Mouse (Mus musculus): ENCODE measurements at regions not wholly inside any gene's neighbourhood (a gene's known extent, or its start where the extent isn't known, plus 50 kb on each side); places are given as distances from the start of the nearest gene placed in this dataset.

DNA sequence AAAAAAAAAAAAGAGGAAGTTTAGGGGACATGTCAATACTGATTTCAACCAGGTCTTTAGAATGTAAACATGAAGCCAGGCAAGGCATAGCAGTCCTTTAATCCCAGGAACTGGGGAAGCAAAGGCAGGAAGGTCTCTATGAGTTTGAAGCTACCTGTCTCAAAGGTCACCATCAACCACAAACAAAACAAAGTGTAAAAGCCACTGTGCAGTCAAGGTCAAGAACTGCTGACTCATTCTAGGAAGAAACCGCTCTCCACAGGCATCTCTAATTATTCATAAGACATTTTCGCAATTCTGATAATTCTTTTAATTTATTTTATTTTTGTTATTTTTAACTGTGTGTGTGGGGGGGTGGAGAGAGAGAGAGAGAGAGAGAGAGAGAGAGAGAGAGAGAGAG, 364.0 kb downstream of the Cntnap4 start:
- DNase-seq (ENCODE audit: low spot score in 2 of 2): no peak

DNA sequence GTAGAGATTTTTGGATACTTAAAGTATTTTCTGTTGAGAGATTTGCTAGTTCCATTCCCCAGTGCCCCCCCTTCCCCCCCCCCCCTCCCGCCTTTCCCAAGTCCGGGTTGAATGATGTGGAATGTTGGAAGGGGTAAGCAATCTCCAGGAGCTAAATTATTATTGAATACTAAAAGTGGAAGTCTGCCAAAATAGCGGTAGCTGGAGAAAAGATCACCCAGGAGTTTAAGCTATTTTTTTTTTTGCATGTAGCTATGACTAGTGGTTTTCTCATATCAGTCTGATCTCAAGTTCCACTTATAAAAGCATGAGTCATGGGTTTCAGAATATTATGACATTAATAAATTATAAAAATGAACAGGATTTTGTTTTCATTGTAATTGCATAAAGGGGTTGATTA, 365.6 kb downstream of the Cntnap4 start:
- DNase-seq (ENCODE audit: low spot score in 2 of 2): no peak

DNA sequence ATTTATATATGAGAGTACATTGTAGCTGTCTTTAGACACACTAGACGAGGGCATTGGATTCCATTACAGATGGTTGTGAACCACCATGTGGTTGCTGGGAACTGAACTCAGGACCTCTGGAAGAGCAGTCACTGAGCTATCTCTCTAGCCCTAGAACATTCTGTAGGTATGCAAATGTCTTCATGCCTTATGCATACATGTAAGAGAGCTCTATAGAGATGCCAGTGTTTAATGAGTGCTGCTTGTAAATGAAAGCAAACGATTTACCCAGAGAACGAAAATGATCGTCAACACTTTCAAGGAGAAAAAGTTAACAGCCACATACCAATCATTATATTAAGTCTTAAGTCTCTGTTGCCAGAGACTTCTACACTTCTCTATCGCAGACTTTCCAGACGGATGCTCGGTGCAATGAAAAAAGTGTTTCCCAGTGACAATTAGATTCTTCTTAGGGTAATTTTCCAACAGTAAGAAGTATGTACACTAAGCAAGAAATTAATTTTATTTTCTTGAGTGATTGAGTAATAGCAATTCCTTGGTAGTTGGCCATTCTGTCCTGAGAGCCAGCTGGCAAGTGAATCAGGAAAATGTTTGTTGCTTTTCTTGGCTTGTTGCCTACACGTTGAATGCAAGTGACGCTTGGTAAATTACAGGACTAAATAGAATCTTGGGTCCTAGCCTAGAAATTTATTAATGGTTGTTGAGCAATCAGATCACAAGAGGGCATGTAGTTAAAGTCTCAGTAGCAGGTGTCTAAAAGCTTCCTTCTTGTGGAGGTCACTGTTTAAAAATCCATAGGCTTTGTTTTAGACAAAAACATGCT, 366.3 kb downstream of the Cntnap4 start:
- DNase-seq (ENCODE audit: low spot score in 2 of 2): peak in 1 of 2 experiments; percentile 8

DNA sequence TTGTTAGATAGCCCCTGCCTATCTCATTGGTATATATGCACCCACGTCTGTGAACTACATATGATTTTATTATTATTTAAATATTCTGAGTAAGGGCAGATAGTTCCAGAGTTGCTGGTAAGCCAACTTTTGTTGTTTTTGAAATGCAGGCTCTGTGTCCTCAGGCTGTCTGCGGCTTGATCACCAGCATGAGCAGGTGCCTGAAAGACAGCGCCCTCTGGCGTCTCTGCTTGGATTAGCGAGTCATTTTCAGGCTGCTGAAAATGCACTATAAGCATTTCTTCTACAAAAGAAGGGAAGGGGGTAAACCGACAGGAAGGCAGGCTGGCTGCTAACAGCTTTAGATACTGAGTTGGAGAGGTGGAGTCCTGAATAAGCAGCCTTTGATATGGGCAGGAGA, 402.6 kb downstream of the Cntnap4 start:
- peak; percentile 89 to 91 for DNase-seq (ENCODE audit: low spot score in 2 of 2)

DNA sequence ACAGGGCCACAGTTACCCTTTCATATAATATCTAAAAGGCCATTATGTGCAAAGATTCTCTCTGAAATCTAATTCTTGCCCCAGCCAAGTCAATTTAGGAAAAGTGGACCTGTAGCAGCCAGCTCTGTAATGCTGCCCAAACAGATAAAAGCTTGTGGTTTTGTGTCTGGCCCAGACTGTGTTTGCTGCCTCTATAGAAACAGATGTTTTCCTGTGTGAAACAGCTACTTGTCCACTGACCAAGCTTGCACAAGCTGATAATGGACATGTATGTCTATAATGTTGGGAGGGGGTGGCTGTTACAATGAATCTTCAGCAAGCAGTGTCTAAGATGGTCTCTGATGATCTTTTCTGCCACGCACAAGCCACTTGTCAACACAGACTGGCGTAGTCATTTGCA, 405.9 kb downstream of the Cntnap4 start:
- DNase-seq (ENCODE audit: low spot score in 2 of 2): no peak

DNA sequence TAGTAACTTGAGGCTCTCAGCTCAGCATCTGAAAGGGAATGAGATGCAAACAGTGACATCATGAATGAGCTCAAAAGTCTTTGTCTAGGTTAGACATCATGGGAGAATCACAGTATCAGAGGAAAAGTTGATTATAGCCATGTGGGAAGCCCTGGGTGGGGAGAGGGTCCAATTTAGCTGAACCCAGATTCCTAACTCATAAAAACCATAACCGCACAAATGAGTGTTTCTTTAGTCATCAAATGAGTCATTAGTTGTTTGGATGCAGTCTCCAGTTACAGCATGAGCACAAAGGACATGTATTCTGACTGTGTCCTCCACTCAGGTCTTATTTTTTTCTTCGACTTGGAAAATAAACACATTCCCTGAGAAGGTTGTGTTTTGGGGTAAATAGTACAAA, 406.5 kb downstream of the Cntnap4 start:
- DNase-seq (ENCODE audit: low spot score in 2 of 2): no peak

DNA sequence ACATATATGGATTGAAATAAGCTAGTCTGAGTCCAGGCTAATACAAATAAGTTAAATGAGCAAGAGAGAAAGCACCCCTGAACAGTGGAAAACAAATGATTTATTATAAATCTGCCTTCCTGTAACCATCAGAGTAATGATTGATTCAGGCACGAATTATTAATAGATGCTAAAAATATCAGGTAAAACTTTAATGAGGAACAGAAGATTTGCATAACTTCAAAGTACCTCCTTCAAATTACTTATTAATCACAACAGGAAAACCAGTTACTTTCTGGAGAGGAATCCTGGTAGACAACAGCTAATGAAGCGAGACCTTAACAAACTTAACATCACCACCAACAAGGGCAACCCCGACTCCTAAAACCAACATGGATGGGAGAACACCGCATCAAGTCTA, 423.9 kb downstream of the Cntnap4 start:
- DNase-seq (ENCODE audit: low spot score in 2 of 2): no peak

DNA sequence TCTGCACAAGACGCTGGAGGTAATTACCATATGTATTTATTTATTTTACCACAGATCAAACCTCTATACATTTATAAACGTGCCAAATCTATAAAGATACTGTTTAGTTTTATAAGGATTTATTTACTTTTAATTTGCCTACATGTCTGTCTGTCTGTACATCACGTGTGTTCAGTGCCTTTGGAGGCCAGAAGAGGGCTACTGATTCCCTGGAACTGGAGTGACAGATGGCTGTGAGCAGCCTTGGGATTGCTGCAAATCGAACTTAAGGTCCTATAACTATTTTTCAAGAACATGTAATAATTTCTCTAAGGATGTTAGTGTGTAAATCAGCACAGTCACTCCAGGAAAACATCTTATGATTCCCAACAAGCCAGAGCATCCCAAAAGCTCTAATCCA, 437.5 kb downstream of the Cntnap4 start:
- peak in 1 of 2 experiments; percentile 11 for DNase-seq (ENCODE audit: low spot score in 2 of 2)

DNA sequence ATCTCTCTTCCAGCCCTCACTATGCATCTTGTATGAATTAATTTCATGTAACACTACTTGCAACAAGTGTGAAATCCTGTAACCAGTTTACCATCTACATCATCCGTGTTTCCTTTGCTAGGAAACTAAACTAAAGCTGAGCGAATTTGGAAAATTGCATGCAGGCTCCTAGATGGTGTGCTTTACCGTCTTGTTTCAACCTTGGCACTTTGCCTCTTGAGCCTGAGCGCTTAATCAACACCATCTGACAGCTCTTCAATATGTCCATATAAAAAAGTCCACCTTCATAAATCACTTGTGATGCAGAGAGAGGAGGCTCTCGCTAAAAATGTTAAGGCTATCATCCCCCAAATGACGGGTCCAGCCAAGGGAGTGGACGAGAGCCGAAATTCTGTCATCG, 459.0 kb downstream of the Cntnap4 start:
- no peak for DNase-seq (ENCODE audit: low spot score in 2 of 2)

DNA sequence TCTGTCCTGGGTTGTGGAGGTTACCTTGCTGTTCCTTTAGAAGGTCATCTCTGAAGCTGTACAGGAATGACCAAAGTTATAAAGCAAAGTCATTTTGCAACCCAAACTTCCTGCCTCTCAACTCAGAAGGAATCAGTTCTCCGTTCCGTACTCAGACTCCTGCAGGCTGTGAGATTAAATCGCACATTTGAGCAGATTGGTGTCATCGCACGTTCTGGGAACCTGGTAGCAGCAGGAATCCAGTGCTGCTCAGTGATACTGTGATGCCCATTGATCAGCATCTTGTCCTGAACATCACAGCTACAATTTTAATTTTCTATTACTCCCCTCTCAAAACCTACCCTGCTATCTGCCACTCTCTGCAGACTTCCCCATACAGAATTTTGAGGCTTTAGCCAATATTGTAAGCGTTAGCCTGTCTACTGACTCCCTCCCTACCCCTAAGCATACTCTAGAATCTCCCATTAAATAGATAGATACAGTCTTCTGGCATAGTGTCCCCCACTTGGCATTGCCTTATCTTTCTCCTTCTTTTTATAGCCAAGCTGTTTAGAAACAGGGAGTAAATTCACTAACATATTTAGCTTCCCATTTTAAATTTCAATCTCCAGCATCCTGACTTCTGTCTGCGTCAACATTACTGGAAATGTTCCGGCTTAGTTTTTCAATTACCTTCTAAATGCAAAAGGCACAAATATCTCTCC, 482.1 kb downstream of the Cntnap4 start:
- no peak for DNase-seq (ENCODE audit: low spot score in 2 of 2)

DNA sequence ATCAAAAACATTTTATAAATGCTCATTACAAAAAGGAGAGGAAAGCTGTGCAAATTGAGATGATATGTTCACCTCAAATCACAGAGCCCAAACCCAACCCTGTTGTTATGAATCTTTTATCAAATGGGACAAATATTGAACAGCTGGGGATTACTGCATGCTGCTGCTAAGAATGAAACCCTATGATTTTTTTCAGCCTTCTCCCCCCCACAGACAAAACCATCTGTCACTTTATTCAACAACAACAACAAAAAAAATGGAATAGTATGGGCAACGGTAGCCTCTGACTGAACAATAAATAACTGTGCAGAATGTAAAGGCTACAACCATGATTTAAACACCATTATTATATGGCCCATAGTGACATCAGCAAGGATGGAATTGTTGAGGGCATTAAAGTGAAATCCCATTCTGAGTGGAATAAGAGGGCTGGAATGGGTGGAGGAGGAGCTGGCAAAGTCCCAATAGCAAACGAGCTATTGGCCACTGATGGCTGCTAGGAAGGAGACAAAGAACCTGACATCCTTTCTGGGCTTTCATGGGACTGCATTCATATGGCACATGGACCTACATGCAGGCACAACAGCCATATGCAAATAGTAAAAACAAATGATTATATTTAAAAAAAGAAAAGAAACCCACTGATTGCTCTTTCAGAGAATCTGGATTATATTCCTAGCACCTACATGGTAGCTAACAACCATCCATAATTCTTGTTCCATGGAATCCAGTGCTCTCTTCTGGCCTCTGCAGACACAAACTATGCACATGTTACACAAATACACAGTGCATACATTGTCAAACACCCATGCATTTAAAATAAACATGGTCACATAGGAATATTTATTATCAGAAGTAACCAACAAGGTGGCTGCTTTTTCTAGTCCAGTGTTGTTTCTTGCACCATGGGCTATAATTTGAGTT, 495.7 kb downstream of the Cntnap4 start:
- no peak for DNase-seq (ENCODE audit: low spot score in 2 of 2)

DNA sequence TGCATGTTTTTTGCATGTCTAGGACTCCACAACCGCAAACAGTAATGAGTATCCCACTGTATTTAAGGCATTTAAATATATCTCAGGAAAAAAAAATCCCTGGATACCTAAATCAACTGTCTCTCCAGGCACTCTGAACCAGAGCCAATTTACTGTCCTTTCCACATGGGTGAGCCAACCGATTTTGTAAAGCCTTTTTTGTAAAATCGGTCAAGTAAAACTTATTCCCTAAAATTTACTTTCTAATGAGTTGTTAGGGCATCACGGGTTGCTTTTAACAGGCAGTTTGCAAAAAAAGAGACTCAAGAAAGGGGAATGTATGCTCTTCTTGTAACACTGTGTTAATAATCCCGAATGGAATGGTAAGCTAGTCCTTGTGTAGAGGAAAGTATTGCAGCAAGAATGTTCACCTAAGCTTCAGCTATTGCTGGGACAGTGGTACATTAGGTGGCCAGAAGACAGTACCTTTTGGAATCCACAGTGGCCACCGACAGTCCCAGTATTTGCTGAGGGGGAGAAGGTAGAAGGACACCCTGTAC, 496.4 kb downstream of the Cntnap4 start:
- DNase-seq (ENCODE audit: low spot score in 2 of 2): no peak

DNA sequence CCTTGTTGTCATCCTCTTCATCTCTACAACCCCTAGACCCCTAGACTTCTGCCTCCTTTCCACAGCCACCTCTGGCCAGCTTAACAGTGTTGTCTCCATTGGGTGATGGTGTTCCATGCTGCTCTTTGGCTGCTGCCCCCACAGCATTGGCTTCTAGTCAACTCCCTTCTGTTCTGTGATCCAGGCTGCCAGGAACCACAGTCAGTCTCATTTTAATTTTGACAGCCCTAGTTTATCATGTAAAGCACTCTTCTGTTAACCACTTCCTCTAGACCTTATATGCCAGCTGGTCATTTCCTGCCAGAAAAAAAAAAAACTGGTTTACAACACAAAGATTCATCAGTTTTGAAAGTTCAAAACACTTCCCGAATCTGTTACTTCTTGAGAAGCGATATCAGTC, 514.1 kb downstream of the Cntnap4 start:
- DNase-seq (ENCODE audit: low spot score in 2 of 2): peak; percentile 39 to 46

DNA sequence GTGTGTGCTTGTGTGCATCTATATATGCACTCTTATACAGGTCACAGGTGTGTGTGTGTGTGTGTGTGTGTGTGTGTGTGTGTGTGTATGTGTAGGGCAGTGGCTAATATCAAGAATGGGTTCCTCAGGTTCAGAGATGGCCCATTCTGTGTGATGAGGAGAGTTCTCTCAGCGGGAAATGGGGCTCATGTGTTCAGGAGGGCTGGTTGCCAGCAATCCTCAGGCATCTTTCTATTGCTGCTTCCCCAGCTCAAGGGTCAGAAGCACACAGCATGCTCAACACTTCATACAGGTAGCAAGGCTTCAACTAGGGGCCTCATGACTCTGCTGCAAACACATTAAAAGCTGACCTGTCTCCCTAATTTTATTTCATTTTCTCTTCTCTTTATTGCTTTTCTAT, 517.7 kb downstream of the Cntnap4 start:
- no peak for DNase-seq (ENCODE audit: low spot score in 2 of 2)

DNA sequence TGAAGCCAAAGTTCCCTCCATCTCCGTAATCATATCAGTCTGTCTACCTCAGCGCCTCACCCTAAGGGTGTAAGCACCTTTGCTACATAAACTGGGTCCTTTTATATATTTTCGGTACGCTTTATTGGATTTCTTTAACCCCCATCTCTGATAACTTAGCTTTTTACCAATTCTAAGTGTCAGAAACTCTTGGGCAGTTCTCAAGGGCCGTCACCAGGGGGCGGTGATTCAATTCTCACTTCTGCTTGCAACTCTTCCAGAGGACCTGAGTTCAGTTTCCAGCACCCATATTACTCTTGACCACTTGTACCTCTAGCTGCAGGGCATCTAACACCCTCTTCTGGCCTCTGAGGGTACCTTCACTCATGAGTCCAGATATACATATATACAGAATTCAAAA, 523.7 kb upstream of the Mon1b start:
- no peak for DNase-seq (ENCODE audit: low spot score in 2 of 2)

DNA sequence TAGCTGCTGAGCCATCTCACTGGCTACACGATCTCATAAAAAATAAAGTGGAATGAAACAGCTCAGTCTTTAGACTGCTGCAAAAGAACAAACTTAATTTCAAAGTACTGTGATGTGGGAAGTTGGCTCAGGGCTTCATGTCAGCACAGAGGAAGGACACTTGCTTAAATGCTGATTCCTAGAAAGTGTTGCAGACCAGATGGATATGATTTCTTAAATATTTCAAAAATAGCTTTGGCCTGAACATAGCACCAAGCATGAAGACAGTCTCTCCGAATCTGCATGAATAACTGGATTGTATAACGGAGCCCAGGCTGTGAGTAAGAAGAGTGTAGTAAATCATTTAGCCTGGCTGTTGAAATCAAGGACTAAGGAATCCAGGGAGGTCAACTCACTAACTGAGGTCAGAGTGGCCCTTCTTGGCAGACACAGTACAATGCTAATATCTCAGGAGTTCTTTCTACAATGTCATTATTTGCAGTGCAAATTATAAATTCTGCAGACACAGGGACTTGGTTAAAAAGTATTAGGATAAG, 521.2 kb upstream of the Mon1b start:
- no peak for DNase-seq (ENCODE audit: low spot score in 2 of 2)

DNA sequence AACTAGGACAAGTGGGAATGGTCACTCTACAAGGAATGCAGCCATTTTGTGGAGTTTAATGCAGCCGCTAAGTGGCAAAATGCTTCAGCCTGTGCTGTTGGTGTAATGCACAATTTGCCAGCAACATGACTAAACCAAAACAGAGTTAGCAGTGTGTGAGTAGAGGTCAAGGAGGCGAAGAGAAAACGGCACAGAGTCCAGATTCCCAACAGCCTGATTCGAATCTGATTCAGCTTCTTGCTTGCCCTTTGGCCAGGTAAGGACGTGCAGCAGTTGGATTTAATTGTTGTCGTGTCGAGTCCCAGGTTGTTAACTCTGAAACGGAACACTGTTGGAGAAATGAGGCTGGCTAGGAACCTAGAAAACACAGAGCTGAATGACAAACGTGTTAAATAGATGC, 518.1 kb upstream of the Mon1b start:
- no peak for DNase-seq (ENCODE audit: low spot score in 2 of 2)

DNA sequence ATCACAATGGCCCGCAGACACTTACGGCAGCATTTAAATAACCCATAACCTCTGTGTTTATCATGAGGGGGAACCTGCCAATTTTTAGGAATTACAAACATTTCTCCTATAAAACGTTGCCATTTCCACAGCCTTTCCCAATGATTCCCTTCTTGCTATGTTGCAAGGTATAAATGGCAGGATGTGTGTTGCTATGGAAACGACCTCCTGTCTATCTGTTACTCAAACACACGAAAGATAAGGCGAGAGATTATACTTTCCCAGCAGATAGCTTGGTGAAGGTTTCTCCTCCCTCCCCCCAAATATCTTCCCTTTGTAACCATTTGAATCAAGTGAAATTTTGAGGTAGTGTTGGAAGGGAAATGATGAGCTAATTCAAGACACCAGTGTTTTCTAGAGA, 509.8 kb upstream of the Mon1b start:
- DNase-seq (ENCODE audit: low spot score in 2 of 2): no peak

DNA sequence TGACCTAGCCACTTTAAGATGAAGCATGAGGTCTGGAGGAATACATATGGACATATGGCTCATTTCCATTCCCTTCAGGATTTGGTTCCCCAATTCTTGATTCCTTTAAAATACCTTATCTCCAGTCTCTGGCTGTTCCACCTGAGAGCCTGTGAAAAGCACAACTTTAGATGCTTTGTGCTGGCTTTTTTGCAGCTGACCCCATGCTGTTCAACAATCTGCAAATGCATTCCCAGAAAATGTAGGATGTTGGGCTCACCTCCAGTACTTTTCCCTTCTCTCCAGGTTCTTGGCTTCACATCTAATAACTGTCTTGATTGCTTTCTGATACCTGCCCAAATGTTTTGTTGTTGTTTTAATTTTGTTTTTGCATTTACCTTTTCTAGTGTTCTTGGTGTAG, 498.0 kb upstream of the Mon1b start:
- DNase-seq (ENCODE audit: low spot score in 2 of 2): no peak

DNA sequence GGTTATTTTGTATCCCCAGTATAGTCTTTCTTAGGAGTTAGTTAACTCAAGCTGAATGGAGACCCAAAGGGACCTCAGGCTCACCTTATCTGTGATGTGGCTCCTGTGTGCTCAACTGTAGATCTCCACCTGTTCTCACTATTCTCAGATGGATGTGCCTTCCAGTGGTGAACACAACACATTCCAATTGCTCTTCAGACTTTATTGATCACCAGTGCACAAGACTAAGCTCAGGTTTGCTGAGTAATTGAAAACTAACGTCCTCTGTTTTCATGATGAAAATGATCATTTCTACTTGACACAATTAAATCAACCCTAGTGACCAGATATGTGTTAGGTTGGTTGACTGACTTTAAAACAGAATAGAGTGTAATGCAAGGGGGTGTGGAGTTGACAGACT, 495.4 kb upstream of the Mon1b start:
- no peak for DNase-seq (ENCODE audit: low spot score in 2 of 2)

DNA sequence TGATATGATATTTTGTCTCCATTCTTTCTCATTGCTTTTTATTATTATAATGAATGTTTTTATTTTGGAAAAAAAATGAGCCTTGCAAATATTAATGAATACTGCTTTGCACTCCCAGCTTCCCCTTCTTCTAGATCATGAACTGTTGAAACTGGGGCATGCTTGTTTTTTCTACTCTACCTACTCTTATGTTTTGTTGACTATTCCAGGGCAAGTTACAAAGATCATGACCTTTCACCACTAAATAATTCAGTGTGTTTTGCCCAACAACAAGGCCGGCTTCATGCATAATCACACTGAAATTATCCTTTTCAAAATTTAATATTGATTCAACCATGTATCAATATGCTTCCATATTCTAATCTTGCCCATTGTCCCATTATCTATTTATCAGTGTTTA, 494.3 kb upstream of the Mon1b start:
- no peak for DNase-seq (ENCODE audit: low spot score in 2 of 2)

Data from layer of hippocampus, postnatal 10 days (tissue).